Mouse (Mus musculus) CD4-positive, CD25-positive, alpha-beta regulatory T cell (primary cell): ENCODE results near the gene Npr1. TPM values are rescaled to one million over a fixed set of nuclear protein-coding genes. Genes with fewer than 3 reads are reported as not detected.

ENCODE experiments used
- polyA plus RNA-seq: library from polyadenylated mRNA; unstranded; fragments of 100-300 nt; shearing (Covaris generic); gene quantifications from one replicate; pipeline ENCODE4 v1.2.1, GENCODE M21; 2017

Npr1 gene
- polyA plus RNA-seq: not detected

GRCm38 (mm10) chr3:90465686-90466310 is at the start of gene Npr1:
Gene Npr1, minus strand, starts transcription at chr3:90465866.

GRCm38 (mm10) chr3:90513796-90514590 is 48.3 kb upstream of the Npr1 start, which contains the start of the genes S100a1 and S100a13:
Gene S100a1, minus strand, starts transcription at chr3:90514392.
Gene S100a13, plus strand, starts transcription at chr3:90514435.

GRCm38 (mm10) chr3:90508950-90509746 is 43.5 kb upstream of the Npr1 start, which contains the start of gene Chtop:
Gene Chtop, minus strand, starts transcription at chr3:90509498.

GRCm38 (mm10) chr3:90490696-90491256 is 25.1 kb upstream of the Npr1 start, which contains the start of gene Snapin:
Gene Snapin, minus strand, starts transcription at chr3:90491033.

GRCm38 (mm10) chr3:90475831-90476611 is 10.4 kb upstream of the Npr1 start, which contains the start of gene Ilf2:
Gene Ilf2, plus strand, starts transcription at chr3:90476126.

GRCm38 (mm10) chr3:90433381-90434020 is 32.2 kb downstream of the Npr1 start, which contains the start of gene Ints3:
Gene Ints3, minus strand, starts transcription at chr3:90433622.

Other genes with a start within 250 kb of the Npr1 start
- gene Jtb, start 234.3 kb downstream of the Npr1 start, polyA plus RNA-seq: 162 TPM
- gene Creb3l4, start 222.4 kb downstream of the Npr1 start, polyA plus RNA-seq: not detected
- gene Slc39a1, start 217.7 kb downstream of the Npr1 start, polyA plus RNA-seq: 2.1 TPM
- gene Crtc2, start 211.7 kb downstream of the Npr1 start, polyA plus RNA-seq: 107 TPM
- 53.6 TPM for gene Dennd4b, start 200.7 kb downstream of the Npr1 start, polyA plus RNA-seq
- 12.1 TPM for gene Gatad2b, start 172.7 kb downstream of the Npr1 start, polyA plus RNA-seq
- 0.49 TPM for gene Slc27a3, start 75.9 kb downstream of the Npr1 start, polyA plus RNA-seq
- 34.7 TPM for gene Ints3, start 32.2 kb downstream of the Npr1 start, polyA plus RNA-seq
- 102 TPM for gene Ilf2, start 10.3 kb upstream of the Npr1 start, polyA plus RNA-seq
- gene Snapin, start 25.2 kb upstream of the Npr1 start, polyA plus RNA-seq: 107 TPM
- 166 TPM for gene Chtop, start 43.6 kb upstream of the Npr1 start, polyA plus RNA-seq
- gene S100a1, start 48.5 kb upstream of the Npr1 start, polyA plus RNA-seq: 3.4 TPM
- 133 TPM for gene S100a13, start 48.6 kb upstream of the Npr1 start, polyA plus RNA-seq
- not detected for gene S100a14, start 61.0 kb upstream of the Npr1 start, polyA plus RNA-seq
- gene S100a16, start 71.4 kb upstream of the Npr1 start, polyA plus RNA-seq: 0.30 TPM
- 1.3 TPM for gene S100a3, start 94.7 kb upstream of the Npr1 start, polyA plus RNA-seq
- 0.85 TPM for gene S100a2, start 124.4 kb upstream of the Npr1 start, polyA plus RNA-seq
- gene Gm42674, start 136.0 kb upstream of the Npr1 start, polyA plus RNA-seq: not detected
- 89.2 TPM for gene S100a4, start 137.9 kb upstream of the Npr1 start, polyA plus RNA-seq
- not detected for gene S100a5, start 142.7 kb upstream of the Npr1 start, polyA plus RNA-seq
- gene S100a6, start 147.0 kb upstream of the Npr1 start, polyA plus RNA-seq: 126 TPM
- gene S100a7a, start 188.2 kb upstream of the Npr1 start, polyA plus RNA-seq: not detected
- not detected for gene S100a8, start 203.1 kb upstream of the Npr1 start, polyA plus RNA-seq
- not detected for gene S100a9, start 229.9 kb upstream of the Npr1 start, polyA plus RNA-seq